Mouse (Mus musculus) lung, adult 2 months (tissue): ENCODE measurements around the gene Zfp668. TPM values are rescaled to one million over a fixed set of nuclear protein-coding genes. Genes with fewer than 3 reads are reported as not detected.

Source experiments
- DNase-seq: peaks from one replicate; pipeline ENCODE4 v3.0.0; 2022
- H3K4me1 ChIP-seq: fragments of 200-500 bp; 2 replicates; pipeline ENCODE4 v1.6.1; 2011; ENCODE audit warnings: low read length; ENCODE audit not compliant: control insufficient read depth, insufficient read depth
- H3K4me3 ChIP-seq: fragments of 200-500 bp; replicated peaks from 2 replicates; pipeline ENCODE3; 2011; ENCODE audit warnings: low read depth, mild to moderate bottlenecking, control low read depth, low read length; ENCODE audit errors: extremely low read depth
- CTCF ChIP-seq: fragments of 200-500 bp; IDR thresholded peaks from 2 replicates; pipeline ENCODE4 v1.5.1; 2011; ENCODE audit warnings: mild to moderate bottlenecking, low read length, control low read depth; ENCODE audit not compliant: insufficient read depth
- POLR2A ChIP-seq: fragments of 200-500 bp; IDR thresholded peaks from 2 replicates; pipeline ENCODE4 v1.6.1; 2011; ENCODE audit warnings: low read depth, mild to moderate bottlenecking, control low read depth, low read length, borderline replicate concordance; ENCODE audit errors: extremely low read depth
- WGBS: fragments of 180-500 bp; shearing (Covaris S2); methylation state at CpG from one replicate; pipeline ENCODE4 v1.1.7; 2018; 5-methylcytosine and 5-hydroxymethylcytosine counted together
- polyA plus RNA-seq: library from polyadenylated mRNA; depleted of rRNA; stranded (reverse); fragments of >200 nt; gene quantifications from 2 replicates; pipeline ENCODE4 v1.2.3, GENCODE M21; 2012; rRNA removed

Zfp668 gene
- polyA plus RNA-seq, 1 experiment = 6.7 TPM

DNA sequence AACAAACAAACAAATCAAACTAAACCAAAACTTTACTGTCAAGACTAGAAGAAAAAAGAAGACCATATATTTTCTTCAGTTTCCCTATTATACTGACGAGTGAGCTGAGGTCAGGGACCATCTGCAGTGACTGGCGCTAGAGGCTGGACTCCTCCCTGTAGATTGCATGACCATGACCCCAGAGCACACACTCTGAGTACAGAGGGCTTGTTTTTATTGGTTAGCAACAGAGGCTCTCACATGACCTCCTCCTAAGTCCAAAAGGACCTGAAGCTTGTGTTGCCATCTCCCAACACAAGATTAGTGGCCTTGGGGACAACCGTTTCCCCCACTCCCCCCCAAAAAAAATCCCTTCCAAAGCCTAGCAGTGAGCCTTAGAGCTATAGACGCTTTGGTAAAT lies 62.8 kb downstream of the Zfp668 start:
- no peak overlapping the region for H3K4me3 ChIP-seq
- TF ChIP-seq CTCF = no peak
- no peak for TF ChIP-seq POLR2A
- 43% methylated on average over 4 of the region's 4 CpGs for WGBS
- no peaks in the 10 kb centered on the region; the same call in 1 of the 2 replicates for H3K4me1 ChIP-seq
- DNase-seq = no peak

Other genes starting within 250 kb of the Zfp668 start
- gene Bcl7c, start 167.9 kb downstream of the Zfp668 start, polyA plus RNA-seq = 22.0 and 26.8 TPM in 2 replicates
- gene Ctf1, start 164.1 kb downstream of the Zfp668 start, polyA plus RNA-seq = 20.1 and 21.1 TPM in 2 replicates
- not detected in 2 replicates for gene Ctf2, start 144.7 kb downstream of the Zfp668 start, polyA plus RNA-seq
- gene Fbxl19, start 132.3 kb downstream of the Zfp668 start, polyA plus RNA-seq = 25.9 and 27.3 TPM in 2 replicates
- 39.1 and 45.6 TPM in 2 replicates for gene Orai3, start 107.0 kb downstream of the Zfp668 start, polyA plus RNA-seq
- gene Setd1a, start 100.2 kb downstream of the Zfp668 start, polyA plus RNA-seq = 10.8 and 15.6 TPM in 2 replicates
- gene Gm49388, start 91.2 kb downstream of the Zfp668 start, polyA plus RNA-seq = not detected in 2 replicates
- gene Hsd3b7, start 76.2 kb downstream of the Zfp668 start, polyA plus RNA-seq = 79.4 and 81.7 TPM in 2 replicates
- 63.5 and 77.9 TPM in 2 replicates for gene Stx4a, start 52.5 kb downstream of the Zfp668 start, polyA plus RNA-seq
- gene Stx1b, start 52.3 kb downstream of the Zfp668 start, polyA plus RNA-seq = 5.1 and 7.6 TPM in 2 replicates
- gene Zfp646, start 607 bp downstream of the Zfp668 start, polyA plus RNA-seq = 22.0 and 23.4 TPM in 2 replicates
- gene Prss53, start 14.1 kb upstream of the Zfp668 start, polyA plus RNA-seq = 3.4 and 5.0 TPM in 2 replicates
- not detected in 2 replicates for gene Gm21974, start 18.6 kb upstream of the Zfp668 start, polyA plus RNA-seq
- 176 and 201 TPM in 2 replicates for gene Vkorc1, start 18.8 kb upstream of the Zfp668 start, polyA plus RNA-seq
- gene Bckdk, start 27.3 kb upstream of the Zfp668 start, polyA plus RNA-seq = 72.7 and 94.7 TPM in 2 replicates
- 10.4 and 12.5 TPM in 2 replicates for gene Kat8, start 35.7 kb upstream of the Zfp668 start, polyA plus RNA-seq
- gene Prss8, start 53.3 kb upstream of the Zfp668 start, polyA plus RNA-seq = 157 and 158 TPM in 2 replicates
- 14.6 and 17.5 TPM in 2 replicates for gene Prss36, start 69.9 kb upstream of the Zfp668 start, polyA plus RNA-seq
- 221 and 299 TPM in 2 replicates for gene Fus, start 90.6 kb upstream of the Zfp668 start, polyA plus RNA-seq
- gene Pycard, start 117.0 kb upstream of the Zfp668 start, polyA plus RNA-seq = 28.0 and 66.7 TPM in 2 replicates
- 5.1 and 15.4 TPM in 2 replicates for gene Trim72, start 127.1 kb upstream of the Zfp668 start, polyA plus RNA-seq
- gene Itgam, start 185.8 kb upstream of the Zfp668 start, polyA plus RNA-seq = 25.2 and 27.6 TPM in 2 replicates
- 0.07 and 0.12 TPM in 2 replicates for gene Gm49368, start 185.9 kb upstream of the Zfp668 start, polyA plus RNA-seq